Mouse (Mus musculus) forebrain, embryonic 16.5 days (tissue): ENCODE measurements around the gene Grm4. TPM values are rescaled to one million over a fixed set of nuclear protein-coding genes. Genes with fewer than 3 reads are reported as not detected.
"Not testable (repeated sequence)": the region's sequence is repeated elsewhere in the genome, so short reads cannot be mapped to it uniquely, and the experiment has no call there.

Experiments
- ATAC-seq: fragments of 200-750 bp; cut with Nextera tagmentation; 2 replicates; pipeline ENCODE4 v1.8.0; 2017; ENCODE audit warnings: mild to moderate bottlenecking, moderate library complexity
- H3K27ac ChIP-seq: fragments of 300-500 bp; sonication (generic); 2 replicates; pipeline ENCODE4 v1.5.1; 2014; ENCODE audit warnings: low read length, control low read depth
- H3K27me3 ChIP-seq: fragments of 300-500 bp; sonication (generic); replicated peaks from 2 replicates; pipeline ENCODE4 v1.6.1; 2014; ENCODE audit warnings: low read length; ENCODE audit not compliant: control insufficient read depth, insufficient read depth
- H3K36me3 ChIP-seq: fragments of 300-500 bp; sonication (generic); 2 replicates; pipeline ENCODE4 v1.6.1; 2014; ENCODE audit not compliant: control insufficient read depth, insufficient read depth
- H3K4me1 ChIP-seq: fragments of 300-500 bp; sonication (generic); replicated peaks from 2 replicates; pipeline ENCODE4 v1.6.1; 2014; ENCODE audit warnings: low read length; ENCODE audit not compliant: control insufficient read depth, insufficient read depth
- H3K4me2 ChIP-seq: fragments of 300-500 bp; sonication (generic); 2 replicates; pipeline ENCODE4 v1.6.1; 2014; ENCODE audit warnings: mild to moderate bottlenecking, low read length, control low read depth
- H3K4me3 ChIP-seq: fragments of 300-500 bp; sonication (generic); replicated peaks from 2 replicates; pipeline ENCODE4 v1.5.1; 2014; ENCODE audit warnings: mild to moderate bottlenecking, low read length, control low read depth
- H3K9ac ChIP-seq: fragments of 300-500 bp; sonication (generic); replicated peaks from 2 replicates; pipeline ENCODE4 v1.6.1; 2014; ENCODE audit warnings: low read depth, low read length, control low read depth
- H3K9me3 ChIP-seq: fragments of 300-500 bp; sonication (generic); 2 replicates; pipeline ENCODE4 v1.6.1; 2016; ENCODE audit warnings: low read length; ENCODE audit not compliant: control insufficient read depth
- WGBS: fragments of 180-500 bp; shearing (Covaris S2); extraction: QIAGEN DNeasy Blood & Tissue Kit; methylation state at CpG from one replicate; pipeline ENCODE4 v1.1.7; 2014; 5-methylcytosine and 5-hydroxymethylcytosine counted together
- polyA plus RNA-seq: library from polyadenylated mRNA; unstranded; fragments of >200 nt; fragmentation: Nextera tagmentation; extraction: Ambion mirVana; gene quantifications from 2 replicates; pipeline ENCODE4 v1.2.1, GENCODE M21; 2015

The Grm4 gene
- polyA plus RNA-seq, 1 experiment from 2014 or later: 4.0 TPM

GRCm38 (mm10) chr17:27385513-27386261 is 135.5 kb downstream of the Grm4 start:
- Histone ChIP-seq H3K4me1 (peaks cover 31% of the 10 kb centered on the region), H3K36me3 (no peaks in the 10 kb centered on the region), H3K4me2 (0 out of 2 replicates have a peak overlapping the region, but pooled peaks have one; percentile 5), H3K9me3 (no peaks in the 10 kb centered on the region), H3K27me3 (no peaks in the 10 kb centered on the region), H3K4me3 (no peak overlapping the region), H3K9ac (no peak overlapping the region), H3K27ac (no peak overlapping the region)
- WGBS: 43% methylated on average over 17 of the region's 17 CpGs
- ATAC-seq: 0 out of 2 replicates have a peak, but pooled peaks have one; percentile 17

- H3K36me3 ChIP-seq: no peaks in the 10 kb centered on the region
- H3K27ac ChIP-seq: no peak overlapping the region
- no peak overlapping the region for H3K9ac ChIP-seq
- no peak for ATAC-seq
- H3K4me1 ChIP-seq: peaks cover 16% of the 10 kb centered on the region
- H3K9me3 ChIP-seq: no peaks in the 10 kb centered on the region
- H3K4me2 ChIP-seq: no peak overlapping the region
- H3K27me3 ChIP-seq: no peaks in the 10 kb centered on the region
- no peak overlapping the region for H3K4me3 ChIP-seq
- 66% methylated on average over 11 of the region's 11 CpGs for WGBS
Measured at GRCm38 (mm10) chr17:27382916-27383315, 138.3 kb downstream of the Grm4 start.

- H3K36me3 ChIP-seq, H3K4me3 ChIP-seq, H3K9me3 ChIP-seq, H3K4me1 ChIP-seq, H3K9ac ChIP-seq, H3K27ac ChIP-seq, H3K27me3 ChIP-seq, ATAC-seq, H3K4me2 ChIP-seq: not testable (repeated sequence)
- 76% methylated on average over 9 of the region's 9 CpGs for WGBS
Measured at GRCm38 (mm10) chr17:27380911-27381459, 140.2 kb downstream of the Grm4 start.

GRCm38 (mm10) chr17:27378977-27379376 is 142.2 kb downstream of the Grm4 start:
- Histone ChIP-seq H3K27me3 (no peaks in the 10 kb centered on the region), H3K9me3 (peaks cover 4% of the 10 kb centered on the region; the same call in 1 of the 2 replicates), H3K27ac (no peak overlapping the region), H3K36me3 (no peaks in the 10 kb centered on the region), H3K9ac (no peak overlapping the region), H3K4me2 (no peak overlapping the region), H3K4me1 (no peaks in the 10 kb centered on the region), H3K4me3 (no peak overlapping the region)
- ATAC-seq: no peak
- WGBS: 17% methylated on average over 3 of the region's 3 CpGs

GRCm38 (mm10) chr17:27377151-27377550 is 144.1 kb downstream of the Grm4 start:
- 100% methylated on average over 1 of the region's 1 CpGs for WGBS
- Histone ChIP-seq H3K4me1 (peaks cover 4% of the 10 kb centered on the region; the same call in 1 of the 2 replicates), H3K27me3 (no peaks in the 10 kb centered on the region), H3K9me3 (peaks cover 4% of the 10 kb centered on the region; the same call in 1 of the 2 replicates), H3K9ac (no peak overlapping the region), H3K4me2 (no peak overlapping the region), H3K27ac (no peak overlapping the region), H3K36me3 (no peaks in the 10 kb centered on the region), H3K4me3 (no peak overlapping the region)
- ATAC-seq: no peak

- no peak overlapping the region for H3K4me3 ChIP-seq
- no peaks in the 10 kb centered on the region for H3K36me3 ChIP-seq
- peaks cover 4% of the 10 kb centered on the region; the same call in 1 of the 2 replicates for H3K9me3 ChIP-seq
- ATAC-seq: no peak
- H3K4me1 ChIP-seq: peaks cover 4% of the 10 kb centered on the region; the same call in 1 of the 2 replicates
- no peak overlapping the region for H3K4me2 ChIP-seq
- no peaks in the 10 kb centered on the region for H3K27me3 ChIP-seq
- H3K27ac ChIP-seq: no peak overlapping the region
- 94% methylated on average over 5 of the region's 5 CpGs for WGBS
- no peak overlapping the region for H3K9ac ChIP-seq
Measured at GRCm38 (mm10) chr17:27375551-27375950, 145.7 kb downstream of the Grm4 start.

Other genes starting within 250 kb of the Grm4 start
- gene Hmga1, start 35.1 kb upstream of the Grm4 start, polyA plus RNA-seq: 107 and 113 TPM in 2 replicates
- 31.9 and 49.8 TPM in 2 replicates for gene AI413582, start 44.4 kb upstream of the Grm4 start, polyA plus RNA-seq
- gene Nudt3, start 102.1 kb upstream of the Grm4 start, polyA plus RNA-seq: 272 and 293 TPM in 2 replicates
- not detected in 2 replicates for gene RPS10-NUDT3, start 113.8 kb upstream of the Grm4 start, polyA plus RNA-seq
- gene Rps10, start 115.3 kb upstream of the Grm4 start, polyA plus RNA-seq: 467 and 512 TPM in 2 replicates
- 32.9 and 44.2 TPM in 2 replicates for gene Pacsin1, start 134.1 kb upstream of the Grm4 start, polyA plus RNA-seq
- 0.27 and 0.70 TPM in 2 replicates for gene Spdef, start 207.6 kb upstream of the Grm4 start, polyA plus RNA-seq